Mouse (Mus musculus) small intestine, adult 2 months (tissue): ENCODE data around the gene Defb7.

ENCODE experiments used
- CTCF ChIP-seq: fragments of 200-500 bp; IDR thresholded peaks from 2 replicates; pipeline ENCODE4 v1.5.1; 2012; ENCODE audit warnings: low read depth, mild to moderate bottlenecking, control low read depth, inconsistent platforms, low read length, moderate library complexity, mixed read lengths; ENCODE audit not compliant: insufficient replicate concordance, insufficient read length; ENCODE audit errors: extremely low read depth
- POLR2A ChIP-seq: fragments of 200-500 bp; IDR thresholded peaks from 2 replicates; pipeline ENCODE4 v1.6.1; 2012; ENCODE audit warnings: low read depth, mild to moderate bottlenecking, control low read depth, inconsistent platforms, low read length, moderate library complexity

DNA sequence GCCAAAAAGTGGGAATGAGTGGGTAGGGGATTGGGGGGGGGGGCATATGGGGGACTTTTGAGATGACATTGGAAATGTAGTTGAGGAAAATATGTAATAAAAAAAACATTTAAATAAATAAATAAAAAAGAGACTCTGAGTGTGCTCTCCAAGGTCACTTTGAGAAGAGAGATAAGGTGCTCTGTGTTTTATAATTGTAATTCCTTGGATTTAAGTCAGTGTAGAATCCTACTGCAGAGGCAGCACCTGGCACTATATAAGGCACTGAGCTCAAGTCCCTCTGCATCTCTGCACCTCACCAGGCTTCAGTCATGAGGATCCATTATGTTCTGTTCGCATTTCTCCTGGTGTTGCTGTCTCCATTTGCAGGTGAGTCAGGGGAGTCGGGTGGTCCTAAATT is at the start of gene Defb7:
- TF ChIP-seq POLR2A (no peak), CTCF (no peak)
